Mouse (Mus musculus) ES-E14 (cell line): ENCODE measurements around the gene Bglap3. TPM values are rescaled to one million over a fixed set of nuclear protein-coding genes. Genes with fewer than 3 reads are reported as not detected.
"Not testable (repeated sequence)": the region's sequence is repeated elsewhere in the genome, so short reads cannot be mapped to it uniquely, and the experiment has no call there.

ENCODE experiments used
- DNase-seq: peaks from one replicate; pipeline ENCODE4 v3.0.0-alpha.2; 2013; ENCODE audit warnings: low read depth, low spot score
- H3K27ac ChIP-seq: 2 replicates; pipeline ENCODE4 v1.5.1; 2012; ENCODE audit warnings: low read depth, mild to moderate bottlenecking, low read length, moderate library complexity, mixed read lengths; ENCODE audit not compliant: poor library complexity, insufficient read depth, severe bottlenecking
- H3K36me3 ChIP-seq: 2 replicates; pipeline ENCODE4 v1.6.1; 2012; ENCODE audit warnings: mild to moderate bottlenecking, low read length, moderate library complexity, mixed read lengths; ENCODE audit not compliant: control insufficient read depth, poor library complexity, insufficient read depth, severe bottlenecking
- H3K4me1 ChIP-seq, 2 experiments: fragments of 150-350 bp in 1 of 2; sonication (generic) in 1 of 2; 2 replicates each; pipeline ENCODE4 v1.6.1; 2012; ENCODE audit warnings: low read length in 2 of 2, mild to moderate bottlenecking in 1 of 2, mixed read lengths in 1 of 2; ENCODE audit not compliant: control insufficient read depth in 2 of 2, insufficient read depth in 2 of 2, poor library complexity in 1 of 2
- H3K4me3 ChIP-seq, 2 experiments: fragments of 150-350 bp in 1 of 2; sonication (generic) in 1 of 2; 2 replicates each; pipeline ENCODE4 v1.5.1; 2012; ENCODE audit warnings: low read length in 2 of 2, low read depth in 1 of 2, mild to moderate bottlenecking in 1 of 2, mixed read lengths in 1 of 2; ENCODE audit not compliant: insufficient read depth in 1 of 2, poor library complexity in 1 of 2, severe bottlenecking in 1 of 2
- H3K9ac ChIP-seq: 2 replicates; pipeline ENCODE4 v1.6.1; 2012; ENCODE audit warnings: low read depth, mild to moderate bottlenecking, low read length, mixed read lengths; ENCODE audit not compliant: poor library complexity, insufficient read depth, severe bottlenecking
- H3K9me3 ChIP-seq: fragments of 150-350 bp; sonication (generic); 2 replicates; pipeline ENCODE4 v1.6.1; 2012; ENCODE audit warnings: low read depth, mild to moderate bottlenecking, low read length; ENCODE audit not compliant: control insufficient read depth, insufficient read depth
- CHD2 ChIP-seq: IDR thresholded peaks from 2 replicates; pipeline ENCODE4 v1.6.1; 2014; ENCODE audit warnings: mild to moderate bottlenecking, low read depth, low read length, inconsistent platforms
- HCFC1 ChIP-seq: IDR thresholded peaks from 2 replicates; pipeline ENCODE4 v1.6.1; 2012; ENCODE audit warnings: low read length, inconsistent platforms, borderline replicate concordance; ENCODE audit not compliant: insufficient read depth
- MAFK ChIP-seq: IDR thresholded peaks from 2 replicates; pipeline ENCODE4 v1.6.1; 2014; ENCODE audit warnings: mild to moderate bottlenecking, low read depth, low read length, inconsistent platforms; ENCODE audit not compliant: insufficient read depth
- ZC3H11A ChIP-seq: IDR thresholded peaks from 2 replicates; pipeline ENCODE4 v1.6.1; 2012; ENCODE audit warnings: low read depth, mild to moderate bottlenecking, inconsistent platforms, low read length, borderline replicate concordance
- ZNF384 ChIP-seq: IDR thresholded peaks from 2 replicates; pipeline ENCODE4 v1.6.1; 2012; ENCODE audit warnings: low read depth, low read length, inconsistent platforms
- in situ Hi-C, 2 experiments: fragments of 600-800 bp; cut with MboI; formaldehyde crosslinking; loops; one replicate each; pipeline ENCODE4 v1.15.1; 2025; ENCODE audit warnings: low sequenced_read_pairs in 2 of 2, inconsistent platforms in 1 of 2; ENCODE audit not compliant: unreplicated experiment in 2 of 2
- total RNA-seq: library from RNA; depleted of rRNA; stranded (reverse); fragments of 300-350 nt; gene quantifications from 2 replicates; pipeline ENCODE4 v1.2.3, GENCODE M21; 2012

Bglap3 gene
- total RNA-seq, 1 experiment = 2.6 TPM

DNA sequence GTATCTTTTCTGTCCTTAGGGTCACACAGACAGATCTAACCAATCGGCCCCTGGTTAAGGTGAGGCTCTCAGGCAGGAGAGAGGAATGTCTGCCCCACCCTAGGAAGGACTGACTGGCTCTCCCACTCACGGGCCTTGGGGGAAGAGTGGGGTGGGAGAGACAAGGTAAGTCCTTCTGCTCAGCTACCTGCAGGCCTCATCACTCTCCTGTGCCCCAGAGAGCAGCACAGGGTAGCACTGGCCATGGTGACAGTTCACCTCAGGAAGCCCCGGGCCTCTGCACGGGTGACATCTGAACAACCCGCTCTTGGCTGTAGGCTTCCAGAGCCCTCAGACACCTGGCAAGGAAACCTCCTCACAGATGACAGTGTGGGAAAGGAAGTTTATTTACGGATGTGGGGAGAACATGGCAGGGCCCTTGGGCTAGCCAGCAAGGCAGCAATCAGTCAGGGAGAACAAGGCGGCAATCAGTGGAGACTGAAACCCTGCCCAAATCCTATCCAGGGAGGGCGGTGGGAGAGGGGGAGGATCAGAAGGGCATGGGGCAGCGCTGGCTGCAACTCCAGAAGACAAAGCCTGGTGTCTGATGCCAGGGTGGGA is 21.3 kb upstream of the Bglap3 start:
- TF ChIP-seq CHD2 (no peak), ZC3H11A (no peak), MAFK (no peak), HCFC1 (no peak)
- peaks cover 19% of the 10 kb centered on the region for H3K36me3 ChIP-seq
- in situ Hi-C loops = no loop called here
- H3K9ac ChIP-seq = no peak overlapping the region
- 0 out of 4 replicates have a peak overlapping the region, but pooled peaks of 1 of the 2 experiments have one; percentile 17 for H3K4me3 ChIP-seq
- H3K27ac ChIP-seq = no peak overlapping the region
- H3K9me3 ChIP-seq = no peaks in the 10 kb centered on the region
- peaks cover 0 to 2% of the 10 kb centered on the region in 2 experiments; a peak in 1 of 4 replicates for H3K4me1 ChIP-seq
- no peak for DNase-seq

DNA sequence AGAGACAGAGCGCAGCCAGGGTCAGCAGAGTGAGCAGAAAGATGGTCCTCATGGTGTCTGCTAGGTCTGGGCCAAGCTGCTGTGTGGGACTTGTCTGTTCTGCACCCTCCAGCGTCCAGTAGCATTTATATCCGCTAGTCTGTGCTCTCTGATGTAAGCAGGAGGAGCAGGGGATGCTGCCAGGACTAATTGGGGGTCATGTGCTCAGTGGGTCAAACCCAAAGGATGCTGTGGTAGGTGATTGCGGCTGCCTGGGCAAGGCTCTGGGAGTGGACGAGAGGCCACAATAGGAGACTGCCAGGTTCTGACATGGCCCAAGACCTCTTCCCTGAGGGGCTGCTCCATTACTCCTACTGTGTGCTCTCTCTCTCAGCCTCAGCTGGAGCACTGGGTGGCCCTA is 11.8 kb upstream of the Bglap3 start, which contains the start of gene Bglap:
Gene Bglap, minus strand, starts transcription at position 101 of the 400 bp plus-strand sequence.
- no peak for TF ChIP-seq MAFK
- no peak for TF ChIP-seq HCFC1
- no peak for TF ChIP-seq CHD2
- no peak for TF ChIP-seq ZNF384
- no peak for TF ChIP-seq ZC3H11A

DNA sequence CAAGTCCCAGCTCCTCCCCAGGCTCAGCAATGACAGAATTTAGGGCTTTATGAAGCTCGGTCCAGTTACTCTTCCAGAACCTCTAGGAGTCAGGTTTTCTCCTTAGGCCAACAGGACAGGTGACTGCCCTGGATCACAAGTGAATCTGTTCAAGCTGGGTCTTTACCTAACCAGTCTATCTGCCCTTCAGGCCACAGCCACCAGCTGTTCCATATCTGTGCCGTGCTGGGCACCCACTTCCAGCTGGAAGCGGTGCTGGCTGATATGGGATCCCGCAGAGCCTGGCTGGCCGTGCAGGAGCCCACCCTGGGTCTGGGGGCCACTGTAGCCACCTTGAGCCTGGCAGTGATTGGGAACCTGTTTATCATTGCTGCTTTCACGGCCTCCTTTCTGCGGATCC is 9.8 kb upstream of the Bglap3 start:
- H3K9me3 ChIP-seq, H3K9ac ChIP-seq, in situ Hi-C loops, DNase-seq, H3K4me1 ChIP-seq, H3K36me3 ChIP-seq, H3K27ac ChIP-seq, H3K4me3 ChIP-seq: not testable (repeated sequence)

More for the DNA sequence above, 11.8 kb upstream of the Bglap3 start, which contains the start of gene Bglap:
- in situ Hi-C loops = no loop called here
- H3K27ac ChIP-seq = no peak within 1 kb of the TSS
- H3K4me3 ChIP-seq = no peak within 1 kb of the TSS
- no peak for DNase-seq
- H3K36me3 ChIP-seq = no peaks in the 10 kb centered on the region
- no peak within 1 kb of the TSS for H3K9ac ChIP-seq
- peaks cover 0 to 3% of the 10 kb centered on the region in 2 experiments; a peak in 1 of 4 replicates for H3K4me1 ChIP-seq
- no peaks in the 10 kb centered on the region for H3K9me3 ChIP-seq

DNA sequence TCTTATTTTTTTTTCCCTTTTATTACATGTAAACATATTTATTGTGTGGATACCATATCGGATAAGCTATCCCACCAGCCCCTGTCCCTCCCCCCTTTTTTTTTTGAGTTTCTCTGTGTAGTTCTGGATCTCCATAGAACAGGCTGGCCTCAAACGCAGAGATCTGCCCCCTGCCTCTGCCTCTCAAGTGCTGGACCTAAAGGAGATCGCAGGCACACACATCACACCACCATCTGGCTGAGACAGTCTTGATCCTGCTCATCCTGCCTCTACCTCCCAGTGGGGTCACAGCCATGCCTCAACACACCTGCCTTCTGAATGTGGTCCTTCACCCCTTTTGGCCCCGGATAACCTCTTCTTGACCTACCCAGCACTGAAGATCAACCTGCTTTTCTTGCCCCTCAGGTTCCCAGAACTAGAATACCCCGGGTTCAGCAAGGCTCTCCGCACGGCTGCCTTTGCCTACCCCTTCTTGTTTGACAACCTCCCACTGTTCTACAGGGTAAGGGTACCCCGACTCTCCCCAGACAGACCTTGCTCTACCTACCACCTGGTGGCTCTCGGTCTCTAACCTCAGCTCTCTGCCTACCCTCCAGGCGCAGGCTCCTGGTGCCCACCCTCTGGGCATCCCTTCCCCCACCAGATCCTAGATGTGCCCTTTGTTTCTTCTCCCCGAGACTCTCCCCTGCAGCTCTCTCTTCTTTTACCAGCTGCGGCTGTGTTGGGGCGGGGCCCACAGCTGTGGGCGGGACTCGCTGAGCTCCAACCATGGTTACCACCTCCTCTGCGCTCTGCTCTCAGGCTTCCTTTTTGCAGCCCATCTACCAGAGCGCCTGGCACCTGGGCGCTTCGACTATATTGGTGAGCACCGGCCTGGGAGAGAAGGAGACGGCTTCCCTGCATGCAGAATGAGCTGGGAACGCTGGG is 9.1 kb upstream of the Bglap3 start:
- H3K4me1 ChIP-seq, H3K9me3 ChIP-seq, DNase-seq, H3K36me3 ChIP-seq, H3K9ac ChIP-seq, in situ Hi-C loops, H3K27ac ChIP-seq: not testable (repeated sequence)
- H3K4me3 ChIP-seq = peak overlapping the region; percentile 11 to 45; a peak in 2 of 4 replicates

DNA sequence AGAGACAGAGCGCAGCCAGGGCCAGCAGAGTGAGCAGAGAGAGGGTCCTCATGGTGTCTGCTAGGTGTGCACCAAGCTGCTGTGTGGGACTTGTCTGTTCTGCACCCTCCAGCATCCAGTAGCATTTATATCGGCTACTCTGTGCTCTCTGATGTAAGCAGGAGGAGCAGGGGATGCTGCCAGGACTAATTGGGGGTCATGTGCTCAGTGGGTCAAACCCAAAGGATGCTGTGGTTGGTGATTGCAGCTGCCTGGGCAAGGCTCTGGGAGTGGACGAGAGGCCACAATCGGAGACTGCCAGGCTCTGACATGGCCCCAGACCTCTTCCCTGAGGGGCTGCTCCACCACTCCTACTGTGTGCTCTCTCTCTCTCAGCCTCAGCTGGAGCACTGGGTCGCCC is 6.1 kb upstream of the Bglap3 start, which contains the start of gene Bglap2:
Gene Bglap2, minus strand, starts transcription at position 101 of the 400 bp plus-strand sequence.
- H3K27ac ChIP-seq, H3K4me3 ChIP-seq, H3K4me1 ChIP-seq, H3K36me3 ChIP-seq, H3K9ac ChIP-seq, H3K9me3 ChIP-seq, DNase-seq, in situ Hi-C loops: not testable (repeated sequence)

DNA sequence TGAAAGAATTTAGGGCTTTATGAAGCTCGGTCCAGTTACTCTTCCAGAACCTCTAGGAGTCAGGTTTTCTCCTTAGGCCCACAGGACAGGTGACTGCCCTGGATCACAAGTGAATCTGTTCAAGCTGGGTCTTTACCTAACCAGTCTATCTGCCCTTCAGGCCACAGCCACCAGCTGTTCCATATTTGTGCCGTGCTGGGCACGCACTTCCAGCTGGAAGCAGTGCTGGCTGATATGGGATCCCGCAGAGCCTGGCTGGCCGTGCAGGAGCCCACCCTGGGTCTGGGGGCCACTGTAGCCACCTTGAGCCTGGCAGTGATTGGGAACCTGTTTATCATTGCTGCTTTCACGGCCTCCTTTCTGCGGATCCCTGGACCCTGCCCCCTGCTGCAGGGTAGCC is 4.1 kb upstream of the Bglap3 start:
- H3K9me3 ChIP-seq, H3K4me3 ChIP-seq, H3K9ac ChIP-seq, H3K36me3 ChIP-seq, DNase-seq, in situ Hi-C loops, H3K4me1 ChIP-seq, H3K27ac ChIP-seq: not testable (repeated sequence)
